Mouse (Mus musculus) ES-E14 (cell line): ENCODE measurements around the gene Hes7. TPM values are rescaled to one million over a fixed set of nuclear protein-coding genes. Genes with fewer than 3 reads are reported as not detected.

Experiments
- DNase-seq: peaks from one replicate; pipeline ENCODE4 v3.0.0-alpha.2; 2013; ENCODE audit warnings: low read depth, low spot score
- H3K27ac ChIP-seq: 2 replicates; pipeline ENCODE4 v1.5.1; 2012; ENCODE audit warnings: low read depth, mild to moderate bottlenecking, low read length, moderate library complexity, mixed read lengths; ENCODE audit not compliant: poor library complexity, insufficient read depth, severe bottlenecking
- H3K36me3 ChIP-seq: 2 replicates; pipeline ENCODE4 v1.6.1; 2012; ENCODE audit warnings: mild to moderate bottlenecking, low read length, moderate library complexity, mixed read lengths; ENCODE audit not compliant: control insufficient read depth, poor library complexity, insufficient read depth, severe bottlenecking
- H3K4me1 ChIP-seq, 2 experiments: fragments of 150-350 bp in 1 of 2; sonication (generic) in 1 of 2; 2 replicates each; pipeline ENCODE4 v1.6.1; 2012; ENCODE audit warnings: low read length in 2 of 2, mild to moderate bottlenecking in 1 of 2, mixed read lengths in 1 of 2; ENCODE audit not compliant: control insufficient read depth in 2 of 2, insufficient read depth in 2 of 2, poor library complexity in 1 of 2
- H3K4me3 ChIP-seq, 2 experiments: fragments of 150-350 bp in 1 of 2; sonication (generic) in 1 of 2; 2 replicates each; pipeline ENCODE4 v1.5.1; 2012; ENCODE audit warnings: low read length in 2 of 2, low read depth in 1 of 2, mild to moderate bottlenecking in 1 of 2, mixed read lengths in 1 of 2; ENCODE audit not compliant: insufficient read depth in 1 of 2, poor library complexity in 1 of 2, severe bottlenecking in 1 of 2
- H3K9ac ChIP-seq: 2 replicates; pipeline ENCODE4 v1.6.1; 2012; ENCODE audit warnings: low read depth, mild to moderate bottlenecking, low read length, mixed read lengths; ENCODE audit not compliant: poor library complexity, insufficient read depth, severe bottlenecking
- H3K9me3 ChIP-seq: fragments of 150-350 bp; sonication (generic); 2 replicates; pipeline ENCODE4 v1.6.1; 2012; ENCODE audit warnings: low read depth, mild to moderate bottlenecking, low read length; ENCODE audit not compliant: control insufficient read depth, insufficient read depth
- CHD2 ChIP-seq: IDR thresholded peaks from 2 replicates; pipeline ENCODE4 v1.6.1; 2014; ENCODE audit warnings: mild to moderate bottlenecking, low read depth, low read length, inconsistent platforms
- HCFC1 ChIP-seq: IDR thresholded peaks from 2 replicates; pipeline ENCODE4 v1.6.1; 2012; ENCODE audit warnings: low read length, inconsistent platforms, borderline replicate concordance; ENCODE audit not compliant: insufficient read depth
- MAFK ChIP-seq: IDR thresholded peaks from 2 replicates; pipeline ENCODE4 v1.6.1; 2014; ENCODE audit warnings: mild to moderate bottlenecking, low read depth, low read length, inconsistent platforms; ENCODE audit not compliant: insufficient read depth
- ZC3H11A ChIP-seq: IDR thresholded peaks from 2 replicates; pipeline ENCODE4 v1.6.1; 2012; ENCODE audit warnings: low read depth, mild to moderate bottlenecking, inconsistent platforms, low read length, borderline replicate concordance
- ZNF384 ChIP-seq: IDR thresholded peaks from 2 replicates; pipeline ENCODE4 v1.6.1; 2012; ENCODE audit warnings: low read depth, low read length, inconsistent platforms
- in situ Hi-C, 2 experiments: fragments of 600-800 bp; cut with MboI; formaldehyde crosslinking; loops; one replicate each; pipeline ENCODE4 v1.15.1; 2025; ENCODE audit warnings: low sequenced_read_pairs in 2 of 2, inconsistent platforms in 1 of 2; ENCODE audit not compliant: unreplicated experiment in 2 of 2
- total RNA-seq: library from RNA; depleted of rRNA; stranded (reverse); fragments of 300-350 nt; gene quantifications from 2 replicates; pipeline ENCODE4 v1.2.3, GENCODE M21; 2012

Hes7 gene
- total RNA-seq, 1 experiment, result not detected

DNA sequence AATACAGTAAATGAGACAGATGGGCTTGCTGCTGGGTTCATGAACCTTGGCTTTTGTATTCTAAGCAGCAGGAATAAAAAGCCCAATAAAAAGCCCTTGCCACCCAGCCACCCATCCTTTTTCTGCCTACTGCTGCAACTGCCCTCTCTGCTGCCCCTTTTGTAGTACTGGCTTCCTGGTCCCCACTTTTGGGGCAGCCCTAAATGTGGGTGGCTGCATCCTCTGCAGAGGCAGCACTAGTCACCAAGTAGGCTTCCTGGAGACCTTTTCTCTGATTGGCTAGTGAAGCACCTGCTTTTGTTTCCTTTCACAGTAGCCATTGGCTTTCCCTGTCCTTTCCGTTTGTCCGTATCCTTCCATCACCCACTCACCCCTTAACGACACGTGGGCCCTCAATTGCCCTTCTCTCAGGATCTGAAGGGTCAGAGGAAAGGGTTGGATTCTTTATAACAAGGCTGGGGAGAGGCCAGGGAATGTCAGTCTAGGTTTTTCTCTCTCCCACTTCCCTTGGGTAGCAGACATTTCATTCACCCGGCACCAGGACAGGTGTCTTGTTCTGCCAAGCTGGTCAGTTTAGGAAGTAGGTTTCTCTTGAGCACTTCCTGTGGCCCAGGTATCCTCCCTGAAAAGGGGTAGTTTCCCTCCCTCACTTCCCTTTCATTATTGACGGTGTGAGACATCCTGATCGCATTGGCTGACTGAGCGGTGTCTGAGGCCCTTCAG lies 22.0 kb upstream of the Hes7 start:
- DNase-seq, result no peak
- Histone ChIP-seq H3K36me3 (peaks cover 27% of the 10 kb centered on the region), H3K4me3 (peak overlapping the region in 1 of 2 experiments; percentile 81; a peak in 1 of 4 replicates), H3K9me3 (no peaks in the 10 kb centered on the region), H3K27ac (no peak overlapping the region), H3K9ac (no peak overlapping the region), H3K4me1 (peaks cover 10 to 16% of the 10 kb centered on the region in 2 experiments; a peak in 3 of 4 replicates)
- in situ Hi-C loops, result no loop called here
- TF ChIP-seq HCFC1 (no peak), CHD2 (no peak), ZC3H11A (no peak), ZNF384 (no peak), MAFK (no peak)

DNA sequence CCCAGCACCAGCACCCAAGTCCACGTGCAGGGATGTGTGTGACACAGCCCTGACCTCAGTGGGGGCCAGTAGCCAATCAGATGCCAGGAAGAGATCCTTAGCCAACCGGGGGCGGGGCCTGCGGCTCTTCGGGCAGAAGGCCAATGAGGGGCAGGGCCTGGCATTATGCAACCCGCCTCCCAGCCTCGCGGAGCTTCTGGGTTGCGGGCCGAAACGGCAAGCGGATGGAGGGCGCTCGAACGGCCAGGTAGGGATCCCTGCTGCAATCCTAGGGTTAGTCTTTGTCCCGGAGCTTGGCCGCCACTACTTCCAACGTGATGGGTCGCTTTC lies 21.5 kb upstream of the Hes7 start:
- peak; percentile 93 for DNase-seq
- H3K4me3 ChIP-seq, result peak overlapping the region; percentile 55 to 81
- H3K9ac ChIP-seq, result peak overlapping the region; percentile 56
- H3K4me1 ChIP-seq, result peaks cover 10 to 16% of the 10 kb centered on the region in 2 experiments; a peak in 3 of 4 replicates
- peaks cover 32% of the 10 kb centered on the region for H3K36me3 ChIP-seq
- in situ Hi-C loops, result no loop called here
- H3K9me3 ChIP-seq, result no peaks in the 10 kb centered on the region
- no peak for TF ChIP-seq HCFC1
- no peak for TF ChIP-seq ZNF384
- TF ChIP-seq MAFK, result no peak
- no peak for TF ChIP-seq ZC3H11A
- no peak for TF ChIP-seq CHD2
- no peak overlapping the region for H3K27ac ChIP-seq

DNA sequence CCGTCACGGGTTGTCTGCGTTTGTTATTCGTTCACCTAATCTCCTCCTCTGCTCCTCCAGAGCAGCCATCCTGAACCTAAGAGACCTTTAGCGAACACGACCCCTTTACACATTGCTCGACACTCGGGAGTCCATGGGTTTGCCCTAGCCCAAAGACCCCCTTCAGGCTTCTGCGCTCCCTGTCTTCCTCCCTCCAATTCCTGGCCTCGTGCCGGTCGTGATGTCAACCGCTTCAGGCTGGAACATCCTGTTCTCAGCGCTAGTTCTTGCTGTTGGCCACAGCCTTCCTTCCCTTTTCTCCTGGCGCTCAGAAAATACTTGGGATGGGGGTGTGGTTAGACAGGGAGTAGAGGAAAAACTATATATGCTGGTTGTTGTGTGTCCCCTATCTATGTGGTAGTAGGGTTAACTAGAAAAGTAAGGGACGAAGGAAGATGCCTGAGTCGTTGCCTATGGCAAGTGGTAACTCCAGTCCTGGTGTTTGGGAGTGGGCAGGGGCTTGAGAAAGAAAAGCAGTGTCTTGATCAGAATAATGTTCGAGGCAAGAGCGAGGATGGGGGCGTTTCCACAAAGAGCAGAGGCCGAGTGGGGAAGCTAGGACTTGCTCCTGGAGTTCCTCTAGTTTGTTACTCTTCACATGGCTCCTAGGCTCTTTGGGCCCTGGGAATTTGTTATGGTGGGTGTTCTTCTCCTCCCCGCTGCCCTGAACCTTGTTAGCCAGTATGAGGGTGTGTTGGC lies 20.9 kb upstream of the Hes7 start:
- DNase-seq, result no peak
- in situ Hi-C loops, result no loop called here
- Histone ChIP-seq H3K4me3 (peak overlapping the region; percentile 55 to 81), H3K9ac (peak overlapping the region; percentile 56), H3K9me3 (no peaks in the 10 kb centered on the region), H3K4me1 (peaks cover 10 to 16% of the 10 kb centered on the region in 2 experiments; a peak in 3 of 4 replicates), H3K27ac (no peak overlapping the region), H3K36me3 (peaks cover 38% of the 10 kb centered on the region)
- no peak for TF ChIP-seq HCFC1
- TF ChIP-seq ZC3H11A, result no peak
- no peak for TF ChIP-seq MAFK
- no peak for TF ChIP-seq ZNF384
- no peak for TF ChIP-seq CHD2

DNA sequence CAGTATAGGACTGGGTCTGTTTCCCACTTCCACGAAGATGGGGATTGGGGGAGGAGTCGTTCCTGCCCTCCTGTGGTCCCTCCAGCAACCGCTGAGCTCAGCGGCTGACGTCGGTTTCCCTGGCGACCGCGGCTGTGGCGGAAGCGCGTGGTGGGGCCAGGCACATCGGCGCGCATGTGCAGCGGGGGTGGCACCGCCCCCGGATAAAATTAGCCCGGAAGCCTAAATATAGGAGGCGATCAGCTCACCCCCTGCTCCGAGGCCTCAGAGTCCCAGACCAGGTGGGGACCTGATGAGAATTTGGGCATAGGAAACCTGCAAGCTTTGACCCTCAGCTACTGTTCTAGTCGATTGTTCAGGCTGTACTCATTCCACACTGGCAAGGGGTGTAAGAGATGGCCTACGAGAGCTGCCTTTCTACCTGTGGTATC lies 20.3 kb upstream of the Hes7 start:
- Histone ChIP-seq H3K9ac (peak overlapping the region; percentile 56), H3K9me3 (no peaks in the 10 kb centered on the region), H3K36me3 (peaks cover 42% of the 10 kb centered on the region), H3K4me3 (peak overlapping the region; percentile 55 to 81), H3K27ac (no peak overlapping the region), H3K4me1 (peaks cover 10 to 16% of the 10 kb centered on the region in 2 experiments; a peak in 3 of 4 replicates)
- in situ Hi-C loops, result no loop called here
- TF ChIP-seq ZC3H11A (no peak), MAFK (no peak), ZNF384 (no peak), CHD2 (no peak), HCFC1 (no peak)
- no peak for DNase-seq
